Mouse (Mus musculus): ENCODE data around the gene Npb.

DNA sequence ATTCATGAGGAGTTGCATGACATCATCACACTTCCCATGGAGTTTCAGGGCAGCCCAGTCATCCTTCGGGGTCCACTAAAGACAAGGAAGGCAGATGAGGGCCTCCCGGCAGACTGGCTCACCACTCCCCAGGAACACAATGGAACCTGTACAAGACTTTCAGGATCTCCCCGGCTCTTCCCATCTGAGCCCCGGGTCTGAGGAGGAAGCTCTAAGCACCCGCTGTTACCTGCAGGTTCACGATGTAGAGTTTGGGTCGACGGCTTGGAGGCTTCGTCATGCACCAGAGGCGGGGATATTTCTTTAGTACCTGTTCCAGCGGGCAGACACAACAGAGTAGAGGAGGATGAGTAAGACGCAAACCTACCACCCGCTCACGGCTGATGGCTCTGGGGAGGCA lies 11.9 kb downstream of the Npb start:
- TF ChIP-seq POLR2A (IDR thresholded peaks at IDR 0.05; ENCODE audit: insufficient read length, low read depth): no peak
- TF ChIP-seq MAX (IDR thresholded peaks at IDR 0.05; ENCODE audit: low read depth): no peak
- TF ChIP-seq REST (IDR thresholded peaks at IDR 0.05; ENCODE audit: insufficient read depth, insufficient read length): no peak
- no peak for TF ChIP-seq CEBPB (IDR thresholded peaks at IDR 0.05; ENCODE audit: insufficient read depth, poor library complexity, severe bottlenecking)
- TF ChIP-seq E2F4 (IDR thresholded peaks at IDR 0.05; ENCODE audit: insufficient read depth): no peak
